Mouse (Mus musculus): ENCODE data around the gene Hinfp.

DNA sequence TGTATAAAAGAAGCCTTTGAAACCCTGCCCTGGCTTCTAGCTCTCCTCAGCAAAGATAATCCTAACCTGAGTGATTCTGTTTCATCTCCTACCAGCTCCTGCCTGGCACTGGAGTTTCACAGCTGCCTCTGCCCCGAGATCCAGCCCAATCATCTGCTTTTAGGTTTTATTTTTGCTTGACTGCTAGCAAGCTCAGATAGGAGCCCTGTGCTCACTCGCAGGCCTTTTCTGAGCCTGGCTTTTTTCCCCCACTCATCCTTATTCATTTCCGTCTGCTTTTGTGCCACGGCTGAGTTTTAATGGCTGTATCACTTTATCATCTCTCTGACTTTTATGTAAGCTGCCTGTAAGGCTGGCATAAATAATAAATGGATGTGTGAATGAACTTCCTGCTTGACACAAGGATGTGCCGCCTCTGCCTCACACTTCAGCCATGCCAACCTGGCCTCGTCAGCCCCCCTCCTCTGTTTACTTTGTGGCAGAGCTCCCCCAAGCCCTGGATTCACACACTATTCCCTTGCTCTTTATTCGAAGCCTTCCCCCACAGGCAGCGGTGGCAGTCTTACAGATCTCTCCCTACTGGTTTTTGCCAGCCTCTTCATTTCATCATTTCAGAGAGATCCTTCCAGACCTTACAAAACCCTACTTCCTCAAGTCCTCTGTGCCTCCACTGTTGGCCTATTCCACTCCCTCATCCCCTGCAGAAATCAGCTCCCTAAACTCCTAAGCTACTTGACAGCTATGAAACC, 38.8 kb downstream of the Hinfp start:
- TF ChIP-seq CTCF (IDR thresholded peaks at IDR 0.05; ENCODE audit: control insufficient read depth, insufficient read depth, insufficient replicate concordance, low read depth, low read length) (no peak), POLR2A (IDR thresholded peaks at IDR 0.05; ENCODE audit: control insufficient read depth, low read depth, low read length) (no peak)

All from testis, adult 2 months (tissue).